Mouse (Mus musculus) brain, embryonic 18.5 days (tissue): ENCODE measurements at regions not wholly inside any gene's neighbourhood (a gene's known extent, or its start where the extent isn't known, plus 50 kb on each side); places are given as distances from the start of the nearest gene placed in this dataset.
"Not testable (repeated sequence)": the region's sequence is repeated elsewhere in the genome, so short reads cannot be mapped to it uniquely, and the experiment has no call there.

Experiments
- DNase-seq: peaks from one replicate; pipeline ENCODE4 v3.0.0-alpha.2; 2012; ENCODE audit warnings: low read depth, low spot score

- DNase-seq, result no peak
These were observed 58.8 kb downstream of the Emx2 start for GRCm38 (mm10) chr19:59516957-59517356.

- DNase-seq, result no peak
These were observed 61.0 kb downstream of the Emx2 start for GRCm38 (mm10) chr19:59519156-59519555.

DNA sequence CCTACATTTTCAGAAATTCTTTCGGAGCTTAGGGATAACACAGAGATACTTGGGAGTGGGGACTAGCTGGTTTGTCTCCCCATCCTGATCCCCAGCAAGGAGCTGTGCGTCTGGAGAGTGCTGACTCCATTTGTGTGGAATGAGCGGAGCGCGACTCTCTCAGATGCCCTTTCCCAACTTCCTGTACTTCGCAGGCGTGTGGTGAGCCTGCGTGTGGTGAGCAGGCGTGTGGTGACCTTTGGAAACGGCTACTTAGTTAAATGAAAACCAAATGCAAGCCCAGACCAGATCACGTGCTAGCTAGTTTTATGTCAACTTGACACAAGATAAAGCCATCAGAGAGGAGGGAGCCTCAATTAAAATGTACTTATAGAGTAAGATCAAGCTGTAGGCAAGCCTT, 64.0 kb downstream of the Emx2 start:
- DNase-seq, result no peak

GRCm38 (mm10) chr19:59523356-59523755, 65.2 kb downstream of the Emx2 start:
- DNase-seq, result no peak

GRCm38 (mm10) chr19:59564101-59564500, 105.9 kb downstream of the Emx2 start:
- no peak for DNase-seq

- no peak for DNase-seq
These were observed 110.7 kb downstream of the Emx2 start for GRCm38 (mm10) chr19:59568907-59569306.

DNA sequence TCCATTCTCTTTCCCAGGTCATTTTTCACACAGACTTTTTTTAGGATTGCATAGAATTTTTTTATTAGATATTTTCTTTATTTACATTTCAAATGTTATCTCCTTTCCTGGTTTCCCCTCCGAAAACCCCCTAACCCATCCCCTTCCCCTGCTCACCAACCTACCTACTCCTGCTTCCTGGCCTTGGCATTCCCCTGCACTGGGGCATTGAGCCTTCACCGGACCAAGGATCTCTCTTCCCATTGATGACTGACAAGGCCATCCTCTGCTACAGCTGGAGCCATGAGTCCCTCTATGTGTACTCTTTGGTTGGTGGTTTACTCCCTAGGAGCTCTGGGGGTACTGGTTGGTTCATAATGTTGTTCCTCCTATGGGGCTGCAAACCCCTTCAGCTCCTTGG, 111.4 kb downstream of the Emx2 start:
- DNase-seq, result not testable (repeated sequence)

DNA sequence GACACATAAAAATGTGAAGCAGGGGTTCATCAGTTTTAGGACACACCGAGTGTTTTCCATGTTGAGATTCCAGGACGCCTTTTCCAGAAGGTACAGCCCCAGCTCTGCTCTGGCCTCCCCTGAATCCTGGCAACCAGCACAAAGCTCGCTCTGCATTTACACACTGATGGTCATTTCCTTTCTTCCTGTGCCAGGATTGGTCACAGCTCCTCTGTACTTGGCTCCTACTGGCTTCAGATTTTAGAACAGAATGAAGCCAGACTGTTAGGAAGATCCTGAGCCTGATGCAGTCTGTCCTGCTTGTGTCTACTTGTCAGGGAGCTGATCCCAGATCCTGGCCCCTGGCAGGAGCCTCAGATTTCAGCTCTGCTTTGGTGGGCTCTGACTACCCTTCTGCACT, 116.2 kb downstream of the Emx2 start:
- peak; percentile 16 for DNase-seq

DNA sequence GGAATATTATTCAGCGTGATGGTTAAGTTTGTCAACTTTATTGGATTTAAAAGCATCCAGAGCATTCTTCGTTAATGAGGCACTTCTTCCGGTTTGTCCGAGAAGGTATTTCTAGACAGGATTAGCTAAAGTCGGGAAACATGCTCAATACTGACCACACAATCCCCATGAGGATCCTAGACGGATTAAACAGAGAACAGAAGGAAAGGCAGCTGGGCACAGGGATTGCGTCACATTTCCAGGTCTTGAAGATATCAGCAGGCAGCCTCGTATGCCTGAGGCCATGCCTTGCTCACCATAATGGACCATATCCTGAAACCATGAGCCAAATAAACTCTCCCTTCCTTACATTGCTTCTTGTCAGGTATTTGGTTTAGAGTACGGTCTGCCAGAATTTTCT, 119.7 kb downstream of the Emx2 start:
- no peak for DNase-seq

- no peak for DNase-seq
These were observed 121.5 kb downstream of the Emx2 start for GRCm38 (mm10) chr19:59579676-59580075.

GRCm38 (mm10) chr19:59585835-59586234, 127.7 kb downstream of the Emx2 start:
- DNase-seq, result no peak

DNA sequence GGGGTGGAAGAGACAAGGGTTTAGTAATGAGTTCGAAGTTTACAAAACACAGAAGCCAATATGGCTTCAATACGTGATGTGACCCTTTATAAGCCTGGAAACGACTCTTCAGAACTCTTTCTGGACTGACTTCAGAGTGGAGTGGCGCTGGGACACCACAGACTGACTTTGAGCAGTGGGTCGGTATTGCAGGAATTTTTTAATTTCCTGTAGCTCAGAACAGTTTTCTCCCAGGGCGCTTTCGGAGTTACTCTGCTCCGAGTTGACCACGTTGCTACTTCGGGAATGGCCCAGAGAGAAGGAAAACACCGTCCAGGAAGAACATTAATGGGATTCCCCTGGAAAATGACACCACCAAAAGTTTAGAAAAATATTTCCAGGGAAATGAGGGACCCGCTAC, 129.1 kb downstream of the Emx2 start:
- DNase-seq, result no peak

GRCm38 (mm10) chr19:59588068-59588522, 129.9 kb downstream of the Emx2 start:
- no peak for DNase-seq

- DNase-seq, result no peak
These were observed 131.8 kb downstream of the Emx2 start for GRCm38 (mm10) chr19:59590021-59590420.

- no peak for DNase-seq
These were observed 133.9 kb downstream of the Emx2 start for GRCm38 (mm10) chr19:59592060-59592459.

DNA sequence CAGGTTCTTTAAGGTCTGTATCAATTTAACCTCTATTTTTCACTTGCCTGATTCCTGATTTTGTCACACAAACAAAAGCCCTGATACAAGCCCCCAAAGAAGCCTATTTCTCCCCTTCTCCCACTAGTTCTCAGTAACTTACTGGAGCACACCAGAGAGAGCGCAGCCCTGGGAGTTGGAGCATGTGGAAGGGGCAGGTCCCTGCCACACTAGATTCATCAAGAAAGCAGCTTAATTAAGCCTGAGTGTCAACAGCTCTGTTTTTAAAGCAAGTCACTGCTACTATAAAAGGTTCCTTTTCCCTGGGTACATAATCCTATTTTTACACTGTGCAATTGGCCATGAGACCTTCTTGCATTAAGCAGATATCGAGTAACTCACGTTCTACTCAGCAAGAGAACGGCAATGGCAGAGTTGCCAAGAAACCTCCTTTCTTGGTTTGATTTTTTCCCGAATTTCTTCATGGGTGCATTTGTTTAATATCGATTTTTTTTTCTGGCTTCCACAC, 166.2 kb downstream of the Emx2 start:
- no peak for DNase-seq

- DNase-seq, result no peak
These were observed 169.5 kb downstream of the Emx2 start for GRCm38 (mm10) chr19:59627681-59628080.

GRCm38 (mm10) chr19:59628296-59629160, 170.4 kb downstream of the Emx2 start:
- DNase-seq, result no peak

GRCm38 (mm10) chr19:59629161-59629445, 170.9 kb downstream of the Emx2 start:
- no peak for DNase-seq

- no peak for DNase-seq
These were observed 171.9 kb downstream of the Emx2 start for GRCm38 (mm10) chr19:59630095-59630494.

DNA sequence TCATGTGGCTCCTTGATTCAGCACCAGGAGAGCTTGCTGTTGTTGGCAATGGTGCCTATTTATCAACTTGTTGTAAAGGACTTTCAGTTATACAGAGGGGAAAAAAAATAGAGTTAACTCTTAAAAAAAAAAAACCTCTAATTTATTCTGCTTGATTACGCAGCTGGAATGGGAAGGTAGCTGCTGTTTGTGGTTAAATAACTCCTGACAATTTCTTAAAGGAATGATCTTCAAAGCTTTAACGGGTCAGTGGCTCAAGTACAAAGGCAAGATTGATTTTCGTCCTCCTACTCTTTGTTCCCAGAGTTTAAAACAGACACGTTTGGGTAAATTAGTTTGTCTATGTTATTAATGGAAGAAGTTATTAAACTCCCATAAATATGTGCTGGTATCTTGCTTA, 172.5 kb downstream of the Emx2 start:
- no peak for DNase-seq

GRCm38 (mm10) chr19:59631541-59631940, 173.4 kb downstream of the Emx2 start:
- no peak for DNase-seq

DNA sequence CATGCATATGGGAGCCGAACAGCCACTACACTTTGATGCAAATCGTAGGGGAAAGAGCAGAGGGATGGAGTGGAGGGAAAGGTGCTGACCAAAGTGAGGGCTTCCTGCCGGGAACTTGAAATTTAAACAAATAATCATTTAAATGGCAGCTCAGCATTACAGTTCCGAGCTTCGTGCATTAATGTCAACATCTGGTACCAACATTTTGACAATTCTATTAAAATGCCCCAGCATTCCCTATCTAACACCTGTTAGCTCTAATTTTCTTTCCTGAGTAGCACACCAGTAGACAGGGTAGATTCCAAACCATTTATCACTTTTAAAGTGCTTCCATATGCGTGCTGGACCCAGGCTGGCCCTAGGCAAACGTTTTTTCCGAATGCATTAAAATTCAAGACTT, 178.1 kb downstream of the Emx2 start:
- DNase-seq, result no peak

GRCm38 (mm10) chr19:59642606-59643005, 184.4 kb downstream of the Emx2 start:
- DNase-seq, result no peak
